Mouse (Mus musculus) lung, postnatal 0 days (tissue): ENCODE data around the gene Ablim2.

Source experiments
- CTCF ChIP-seq: IDR thresholded peaks from 2 replicates; pipeline ENCODE4 v1.5.1; 2016; ENCODE audit warnings: antibody characterized with exemption, mild to moderate bottlenecking
- EP300 ChIP-seq: IDR thresholded peaks from 2 replicates; pipeline ENCODE4 v1.6.1; 2016; ENCODE audit warnings: antibody characterized with exemption, mild to moderate bottlenecking, control low read depth

DNA sequence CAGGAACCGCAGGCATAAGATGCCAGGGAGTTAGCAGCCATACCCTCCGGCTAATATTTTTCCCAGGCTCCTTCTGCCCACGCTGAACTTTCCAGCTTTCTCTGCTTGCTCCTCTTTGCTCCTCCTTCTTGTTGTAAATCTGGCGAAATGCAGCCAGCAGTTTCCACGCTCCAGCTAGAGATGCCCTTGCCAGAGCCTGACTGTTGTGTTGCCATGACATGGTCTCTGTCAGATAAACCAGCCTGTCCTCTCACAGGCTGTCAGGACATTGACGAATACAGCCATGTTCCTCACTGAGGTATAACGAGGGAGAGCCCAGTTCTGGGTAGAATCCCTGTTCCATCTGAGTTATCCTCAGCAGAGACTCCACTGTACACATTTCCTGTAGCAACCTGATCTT is 11.3 kb downstream of the Ablim2 start:
- TF ChIP-seq CTCF (no peak), EP300 (no peak)
